Mouse (Mus musculus) cortical plate, adult 2 months (tissue): ENCODE data around the gene Gm44596. TPM values are rescaled to one million over a fixed set of nuclear protein-coding genes. Genes with fewer than 3 reads are reported as not detected.
A peak's percentile ranks its signal among the peaks of the same experiment; 100 is the strongest.

Experiments
- H3K27ac ChIP-seq: fragments of 200-500 bp; 2 replicates; pipeline ENCODE4 v1.5.1; 2012; ENCODE audit warnings: low read length, control low read depth, inconsistent platforms; ENCODE audit not compliant: insufficient read depth
- H3K4me1 ChIP-seq: fragments of 200-500 bp; 2 replicates; pipeline ENCODE4 v1.6.1; 2011; ENCODE audit warnings: low read length; ENCODE audit not compliant: control insufficient read depth, insufficient read depth
- H3K4me3 ChIP-seq: fragments of 200-500 bp; 2 replicates; pipeline ENCODE4 v1.5.1; 2011; ENCODE audit warnings: mild to moderate bottlenecking, low read length, control low read depth; ENCODE audit not compliant: insufficient read depth
- CTCF ChIP-seq: fragments of 200-500 bp; IDR thresholded peaks from 2 replicates; pipeline ENCODE4 v1.5.1; 2011; ENCODE audit warnings: mild to moderate bottlenecking, control low read depth, low read length; ENCODE audit not compliant: insufficient read depth; ENCODE audit errors: extremely low read depth
- POLR2A ChIP-seq: fragments of 200-500 bp; IDR thresholded peaks from 2 replicates; pipeline ENCODE4 v1.6.1; 2011; ENCODE audit warnings: mild to moderate bottlenecking, low read length, control low read depth; ENCODE audit not compliant: insufficient read depth; ENCODE audit errors: extremely low read depth
- polyA plus RNA-seq: library from polyadenylated mRNA; depleted of rRNA; stranded (reverse); fragments of >200 nt; gene quantifications from 2 replicates; pipeline ENCODE4 v1.2.3, GENCODE M21; 2012

Gene Gm44596
- polyA plus RNA-seq, 1 experiment, result 0.40 TPM

GRCm38 (mm10) chr6:128355201-128355681 is 20.1 kb upstream of the Gm44596 start:
- Histone ChIP-seq H3K4me3 (peak overlapping the region; percentile 76), H3K4me1 (0 out of 2 replicates have a peak, but pooled peaks cover 2% of the 10 kb centered on the region), H3K27ac (no peak overlapping the region)
- TF ChIP-seq POLR2A, result no peak
- no peak for TF ChIP-seq CTCF

- H3K27ac ChIP-seq, result no peak within 1 kb of the TSS
- H3K4me1 ChIP-seq, result no peaks in the 10 kb centered on the region
- TF ChIP-seq CTCF, result no peak
- TF ChIP-seq POLR2A, result peak; percentile 81; the same call in 1 of the 2 replicates
- H3K4me3 ChIP-seq, result peak within 1 kb of the TSS; percentile 76
These were observed 19.4 kb upstream of the Gm44596 start, which contains the start of gene Tulp3 for GRCm38 (mm10) chr6:128355726-128356416. TSS of gene Tulp3 (minus strand) at chr6:128355851.

- TF ChIP-seq CTCF, result peak; percentile 82
- no peak for TF ChIP-seq POLR2A
- Histone ChIP-seq H3K4me1 (no peaks in the 10 kb centered on the region), H3K4me3 (no peak overlapping the region), H3K27ac (no peak overlapping the region)
These were observed 16.3 kb upstream of the Gm44596 start for GRCm38 (mm10) chr6:128358999-128359398.

- no peak overlapping the region for H3K27ac ChIP-seq
- H3K4me1 ChIP-seq, result no peaks in the 10 kb centered on the region
- TF ChIP-seq POLR2A (no peak), CTCF (no peak)
- H3K4me3 ChIP-seq, result peak overlapping the region; percentile 53
These were observed 13.4 kb upstream of the Gm44596 start for GRCm38 (mm10) chr6:128361901-128362300.

- Histone ChIP-seq H3K27ac (no peak within 1 kb of the TSS), H3K4me3 (peak within 1 kb of the TSS; percentile 53), H3K4me1 (no peaks in the 10 kb centered on the region)
- TF ChIP-seq CTCF, result no peak
- TF ChIP-seq POLR2A, result no peak
These were observed 12.8 kb upstream of the Gm44596 start, which contains the start of the genes Rhno1 and Foxm1 for GRCm38 (mm10) chr6:128362381-128363006. TSS of gene Rhno1 (minus strand) at chr6:128362911. TSS of gene Foxm1 (plus strand) at chr6:128362967.

- TF ChIP-seq CTCF, result no peak
- no peak for TF ChIP-seq POLR2A
- Histone ChIP-seq H3K27ac (no peak overlapping the region), H3K4me3 (peak overlapping the region; percentile 53; the same call in 1 of the 2 replicates), H3K4me1 (no peaks in the 10 kb centered on the region)
These were observed 12.1 kb upstream of the Gm44596 start for GRCm38 (mm10) chr6:128363007-128363825.

- Histone ChIP-seq H3K27ac (no peak overlapping the region), H3K4me3 (no peak overlapping the region), H3K4me1 (no peaks in the 10 kb centered on the region)
- no peak for TF ChIP-seq CTCF
- no peak for TF ChIP-seq POLR2A
These were observed 10.6 kb upstream of the Gm44596 start for GRCm38 (mm10) chr6:128364721-128365120.

GRCm38 (mm10) chr6:128366466-128366865 is 8.8 kb upstream of the Gm44596 start:
- no peak overlapping the region for H3K27ac ChIP-seq
- H3K4me3 ChIP-seq, result no peak overlapping the region
- no peak for TF ChIP-seq CTCF
- TF ChIP-seq POLR2A, result no peak
- H3K4me1 ChIP-seq, result no peaks in the 10 kb centered on the region

GRCm38 (mm10) chr6:128370040-128370439 is 5.3 kb upstream of the Gm44596 start:
- H3K27ac ChIP-seq, result no peak overlapping the region
- no peak overlapping the region for H3K4me3 ChIP-seq
- H3K4me1 ChIP-seq, result peaks cover 2% of the 10 kb centered on the region; the same call in 1 of the 2 replicates
- TF ChIP-seq POLR2A (no peak), CTCF (no peak)
